Mouse (Mus musculus) hindbrain, embryonic 13.5 days (tissue): Measurements from ENCODE around the gene Lmo1. TPM values are rescaled to one million over a fixed set of nuclear protein-coding genes. Genes with fewer than 3 reads are reported as not detected.
"Not testable (repeated sequence)": the region's sequence is repeated elsewhere in the genome, so short reads cannot be mapped to it uniquely, and the experiment has no call there.

ENCODE experiments used
- ATAC-seq: fragments of 200-750 bp; cut with Nextera tagmentation; 2 replicates; pipeline ENCODE4 v1.8.0; 2017; ENCODE audit warnings: moderate TSS enrichment; ENCODE audit not compliant: low FRiP score
- H3K27ac ChIP-seq: fragments of 300-500 bp; sonication (generic); 2 replicates; pipeline ENCODE4 v1.5.1; 2015; ENCODE audit warnings: inconsistent platforms, mild to moderate bottlenecking, moderate library complexity
- H3K27me3 ChIP-seq: fragments of 300-500 bp; sonication (generic); 2 replicates; pipeline ENCODE4 v1.6.1; 2015; ENCODE audit warnings: mild to moderate bottlenecking, inconsistent platforms
- H3K36me3 ChIP-seq: fragments of 300-500 bp; sonication (generic); 2 replicates; pipeline ENCODE4 v1.6.1; 2015; ENCODE audit warnings: mild to moderate bottlenecking, inconsistent platforms
- H3K4me1 ChIP-seq: fragments of 300-500 bp; sonication (generic); replicated peaks from 2 replicates; pipeline ENCODE4 v1.6.1; 2015; ENCODE audit warnings: inconsistent platforms
- H3K4me2 ChIP-seq: fragments of 300-500 bp; sonication (generic); 2 replicates; pipeline ENCODE4 v1.6.1; 2015; ENCODE audit warnings: inconsistent platforms, mild to moderate bottlenecking, moderate library complexity
- H3K4me3 ChIP-seq: fragments of 300-500 bp; sonication (generic); 2 replicates; pipeline ENCODE4 v1.5.1; 2015; ENCODE audit warnings: mild to moderate bottlenecking, inconsistent platforms
- H3K9ac ChIP-seq: fragments of 300-500 bp; sonication (generic); 2 replicates; pipeline ENCODE4 v1.6.1; 2015; ENCODE audit warnings: mild to moderate bottlenecking, inconsistent platforms
- H3K9me3 ChIP-seq: fragments of 300-500 bp; sonication (generic); 2 replicates; pipeline ENCODE4 v1.6.1; 2016; ENCODE audit warnings: inconsistent platforms
- WGBS: fragments of 180-500 bp; shearing (Covaris S2); methylation state at CpG from one replicate; pipeline ENCODE4 v1.1.7; 2015; 5-methylcytosine and 5-hydroxymethylcytosine counted together
- polyA plus RNA-seq: library from polyadenylated mRNA; unstranded; fragments of >200 nt; fragmentation: Nextera tagmentation; extraction: Ambion mirVana; gene quantifications from 2 replicates; pipeline ENCODE4 v1.2.1, GENCODE M21; 2015

Lmo1 gene
- polyA plus RNA-seq, 1 experiment from 2014 or later = 42.8 TPM

GRCm38 (mm10) chr7:109097203-109097602 lies 77.8 kb downstream of the Lmo1 start:
- no peaks in the 10 kb centered on the region for H3K4me1 ChIP-seq
- no peaks in the 10 kb centered on the region for H3K36me3 ChIP-seq
- no peak overlapping the region for H3K4me3 ChIP-seq
- 84% methylated on average over 7 of the region's 7 CpGs for WGBS
- H3K4me2 ChIP-seq = no peak overlapping the region
- H3K27ac ChIP-seq = no peak overlapping the region
- H3K27me3 ChIP-seq = no peaks in the 10 kb centered on the region
- H3K9ac ChIP-seq = no peak overlapping the region
- no peak for ATAC-seq
- no peaks in the 10 kb centered on the region for H3K9me3 ChIP-seq

DNA sequence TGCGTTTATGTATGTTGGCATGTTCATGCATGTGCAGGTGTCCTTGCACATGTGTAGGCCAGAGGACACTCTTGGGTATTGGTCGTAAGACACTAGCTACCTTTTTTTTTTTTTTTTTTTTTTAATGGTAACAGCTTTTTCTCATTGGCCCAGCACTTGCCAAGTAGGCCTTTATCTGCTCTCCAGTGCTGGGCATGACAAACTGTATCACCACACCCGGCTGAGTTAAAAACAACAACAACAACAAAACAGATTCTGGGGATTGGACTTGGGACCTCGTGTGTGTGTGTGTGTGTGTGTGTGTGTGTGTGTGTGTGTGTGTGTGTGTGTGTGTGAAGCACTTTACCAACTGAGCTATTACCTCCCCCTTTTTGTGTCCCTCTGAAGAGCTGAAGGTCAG lies 78.4 kb downstream of the Lmo1 start:
- Histone ChIP-seq H3K27me3 (no peaks in the 10 kb centered on the region), H3K4me2 (no peak overlapping the region), H3K4me3 (no peak overlapping the region), H3K36me3 (no peaks in the 10 kb centered on the region), H3K9me3 (no peaks in the 10 kb centered on the region), H3K27ac (no peak overlapping the region), H3K9ac (no peak overlapping the region), H3K4me1 (no peaks in the 10 kb centered on the region)
- no peak for ATAC-seq
- WGBS = 86% methylated on average over 4 of the region's 4 CpGs

DNA sequence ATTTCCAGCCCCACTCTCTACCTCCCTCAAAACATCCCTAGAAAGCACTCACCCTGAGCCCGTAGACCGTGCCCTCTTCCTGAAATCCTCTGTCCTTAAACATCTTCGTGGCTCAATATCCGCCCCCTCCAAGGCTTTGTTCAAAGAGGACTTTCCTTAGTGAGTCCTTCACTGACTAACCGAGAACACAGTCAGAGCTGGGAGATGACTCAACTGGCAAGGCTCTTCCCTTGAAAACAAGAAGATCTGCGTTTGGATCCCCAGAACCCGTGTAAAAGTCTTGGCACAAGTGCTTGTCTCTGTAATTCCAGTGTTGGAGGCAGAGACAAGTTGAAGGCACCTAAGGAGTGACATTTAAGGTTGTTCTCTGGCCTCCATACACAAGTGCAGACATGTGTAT lies 80.7 kb downstream of the Lmo1 start:
- peaks cover 5% of the 10 kb centered on the region; the same call in 1 of the 2 replicates for H3K27me3 ChIP-seq
- ATAC-seq = no peak
- H3K36me3 ChIP-seq = no peaks in the 10 kb centered on the region
- no peak overlapping the region for H3K4me3 ChIP-seq
- no peaks in the 10 kb centered on the region for H3K4me1 ChIP-seq
- no CpG with 5 or more reads among the region's 7 CpGs for WGBS
- H3K27ac ChIP-seq = no peak overlapping the region
- H3K9me3 ChIP-seq = no peaks in the 10 kb centered on the region
- H3K9ac ChIP-seq = no peak overlapping the region
- H3K4me2 ChIP-seq = no peak overlapping the region

GRCm38 (mm10) chr7:109091316-109091715 lies 83.7 kb downstream of the Lmo1 start:
- H3K9me3 ChIP-seq, ATAC-seq, H3K9ac ChIP-seq, H3K4me1 ChIP-seq, H3K36me3 ChIP-seq, H3K4me3 ChIP-seq, H3K4me2 ChIP-seq, H3K27ac ChIP-seq: not testable (repeated sequence)
- peaks cover 10% of the 10 kb centered on the region; the same call in 1 of the 2 replicates for H3K27me3 ChIP-seq
- WGBS = no CpG with 5 or more reads among the region's 2 CpGs

Other genes starting within 250 kb of the Lmo1 start
- gene Nlrp10, start 245.0 kb downstream of the Lmo1 start, polyA plus RNA-seq = 0.04 TPM in 1 of 2 replicates, not detected in the other
- 78.4 and 80.6 TPM in 2 replicates for gene Eif3f, start 240.8 kb downstream of the Lmo1 start, polyA plus RNA-seq
- gene Tub, start 224.9 kb downstream of the Lmo1 start, polyA plus RNA-seq = 41.3 and 42.7 TPM in 2 replicates
- gene Ric3, start 91.9 kb downstream of the Lmo1 start, polyA plus RNA-seq = 28.3 and 30.1 TPM in 2 replicates